In genomic region chr7:99267897-99268505, GRCm38 (mm10) we compare ENCODE assay signal across 8 mouse cellular contexts. TPM values are rescaled to one million over a fixed set of nuclear protein-coding genes. Genes with fewer than 3 reads are reported as not detected.
DNase-seq lines count a peak whose midpoint lies in the region; ATAC-seq lines count a peak whose summit lies in the region.

No protein-coding gene starts in this region.

- H3K4me2 ChIP-seq in limb, embryonic 11.5 days (ENCODE audit: low read depth, severe bottlenecking), result peak overlapping the region; percentile 100
- peak overlapping the region; percentile 90 for H3K4me2 ChIP-seq in midbrain, embryonic 15.5 days

- under 1% methylated on average over 53 of the region's 59 CpGs for WGBS in limb, embryonic 11.5 days
- WGBS in midbrain, embryonic 15.5 days, result under 1% methylated on average over 59 of the region's 59 CpGs

- ATAC-seq in granulocyte monocyte progenitor cell, adult 5-6 weeks (replicated peaks; ENCODE audit: poor library complexity, severe bottlenecking), result peak; percentile 57
- peak; percentile 80 for ATAC-seq in limb, embryonic 11.5 days (ENCODE audit: insufficient number of reproducible peaks, low FRiP score, low TSS enrichment, low read depth)
- peak; percentile 88 for ATAC-seq in midbrain, embryonic 15.5 days (replicated peaks)

- peak overlapping the region; percentile 59 for H3K4me3 ChIP-seq in limb, embryonic 11.5 days (ENCODE audit: low read depth, low read length)
- H3K4me3 ChIP-seq in midbrain, embryonic 15.5 days, result peak overlapping the region; percentile 67

- DNase-seq in thymus, postnatal 0 days (ENCODE audit: low spot score), result peak; percentile 28
- DNase-seq in thymus, postnatal 10 days (ENCODE audit: low spot score in 2 of 2), result no peak
- peak; percentile 84 for DNase-seq in embryo, embryonic 9.5 days (ENCODE audit: extremely low spot score)
- DNase-seq in kidney, adult 11 months, result peak; percentile 7
- peak; percentile 86 for DNase-seq in limb, embryonic 11.5 days (ENCODE audit: low spot score)
- peak; percentile 70 for DNase-seq in testis, postnatal 14 days (ENCODE audit: low spot score)

- no peaks in the 10 kb centered on the region for H3K36me3 ChIP-seq in limb, embryonic 11.5 days (ENCODE audit: control insufficient read depth, insufficient read depth, low read length)
- no peaks in the 10 kb centered on the region for H3K36me3 ChIP-seq in midbrain, embryonic 15.5 days (replicated peaks)

- peak overlapping the region; percentile 58 for H3K9ac ChIP-seq in limb, embryonic 11.5 days (ENCODE audit: low read length)
- peak overlapping the region; percentile 81 for H3K9ac ChIP-seq in midbrain, embryonic 15.5 days

- no peaks in the 10 kb centered on the region for H3K9me3 ChIP-seq in limb, embryonic 11.5 days (ENCODE audit: control insufficient read depth, low read length)
- H3K9me3 ChIP-seq in midbrain, embryonic 15.5 days, result no peaks in the 10 kb centered on the region

- H3K4me1 ChIP-seq in limb, embryonic 11.5 days (ENCODE audit: control insufficient read depth, insufficient read depth, low read length), result peaks cover 16% of the 10 kb centered on the region
- H3K4me1 ChIP-seq in midbrain, embryonic 15.5 days, result peaks cover 46% of the 10 kb centered on the region

- peaks cover 49% of the 10 kb centered on the region for H3K27me3 ChIP-seq in limb, embryonic 11.5 days (ENCODE audit: control insufficient read depth, insufficient read depth, low read length)
- no peaks in the 10 kb centered on the region for H3K27me3 ChIP-seq in midbrain, embryonic 15.5 days (replicated peaks)

- no peak overlapping the region for H3K27ac ChIP-seq in limb, embryonic 11.5 days (replicated peaks; ENCODE audit: low read depth, low read length)
- peak overlapping the region; percentile 96 for H3K27ac ChIP-seq in midbrain, embryonic 15.5 days

RNA-seq across cellular contexts. Expression of gene Map6, which starts 0.8 kb away (rescaled TPM):
- polyA plus RNA-seq in thymus, postnatal 0 days (2015; fragmentation: Nextera tagmentation; extraction: Ambion mirVana), result 0.35 and 0.84 TPM in 2 replicates
- total RNA-seq in granulocyte monocyte progenitor cell, adult 5-6 weeks (2014; fragmentation: Nextera tagmentation), result not detected in 2 replicates
- total RNA-seq in granulocyte monocyte progenitor cell, adult 5-6 weeks (2017), result not detected in 2 replicates
- polyA plus RNA-seq in limb, embryonic 11.5 days (2014; fragmentation: Nextera tagmentation; extraction: Ambion mirVana), result 4.1 and 4.7 TPM in 2 replicates
- polyA plus RNA-seq in midbrain, embryonic 15.5 days (2015; fragmentation: Nextera tagmentation; extraction: Ambion mirVana), result 153 and 155 TPM in 2 replicates

RNA-seq across cellular contexts. Expression of gene Mogat2, which starts 29.6 kb away (rescaled TPM):
- polyA plus RNA-seq in thymus, postnatal 0 days (2015; fragmentation: Nextera tagmentation; extraction: Ambion mirVana), result 0.25 and 0.51 TPM in 2 replicates
- total RNA-seq in granulocyte monocyte progenitor cell, adult 5-6 weeks (2014; fragmentation: Nextera tagmentation), result 1.5 and 6.2 TPM in 2 replicates
- 3.6 and 4.8 TPM in 2 replicates for total RNA-seq in granulocyte monocyte progenitor cell, adult 5-6 weeks (2017)
- 37.0 and 41.3 TPM in 2 replicates for polyA plus RNA-seq in limb, embryonic 11.5 days (2014; fragmentation: Nextera tagmentation; extraction: Ambion mirVana)
- 1.3 and 1.9 TPM in 2 replicates for polyA plus RNA-seq in midbrain, embryonic 15.5 days (2015; fragmentation: Nextera tagmentation; extraction: Ambion mirVana)

Comparison
In these comparisons a context has a peak if more than half of its experiments do, and no peak if none do; other contexts are left out.
1. DNase-seq: peak in thymus, postnatal 0 days (single experiment), embryo, embryonic 9.5 days (single experiment), kidney, adult 11 months (single experiment), limb, embryonic 11.5 days (single experiment) and testis, postnatal 14 days (single experiment); none in thymus, postnatal 10 days (0 of 2).
2. RNA of gene Map6, which starts 0.8 kb away (polyA plus RNA-seq): 153 to 155 TPM in midbrain, embryonic 15.5 days; 4.1 to 4.7 TPM in limb, embryonic 11.5 days and 0.35 to 0.84 TPM in thymus, postnatal 0 days; every median in the first group is over 10 times any median in the second.
3. RNA of gene Mogat2, which starts 29.6 kb away (polyA plus RNA-seq): 37.0 to 41.3 TPM in limb, embryonic 11.5 days; 1.3 to 1.9 TPM in midbrain, embryonic 15.5 days and 0.25 to 0.51 TPM in thymus, postnatal 0 days; every median in the first group is over 10 times any median in the second.
4. Peak in every context shown above with its lines, with median percentiles within 50 percentile points of each other: ATAC-seq.